Mouse (Mus musculus) cerebellum, adult 9-10 months (tissue): Measurements from ENCODE around the gene Serpinb8.

Experiments used
- DNase-seq: peaks from one replicate; pipeline ENCODE4 v3.0.0; 2022

The Serpinb8 gene

DNA sequence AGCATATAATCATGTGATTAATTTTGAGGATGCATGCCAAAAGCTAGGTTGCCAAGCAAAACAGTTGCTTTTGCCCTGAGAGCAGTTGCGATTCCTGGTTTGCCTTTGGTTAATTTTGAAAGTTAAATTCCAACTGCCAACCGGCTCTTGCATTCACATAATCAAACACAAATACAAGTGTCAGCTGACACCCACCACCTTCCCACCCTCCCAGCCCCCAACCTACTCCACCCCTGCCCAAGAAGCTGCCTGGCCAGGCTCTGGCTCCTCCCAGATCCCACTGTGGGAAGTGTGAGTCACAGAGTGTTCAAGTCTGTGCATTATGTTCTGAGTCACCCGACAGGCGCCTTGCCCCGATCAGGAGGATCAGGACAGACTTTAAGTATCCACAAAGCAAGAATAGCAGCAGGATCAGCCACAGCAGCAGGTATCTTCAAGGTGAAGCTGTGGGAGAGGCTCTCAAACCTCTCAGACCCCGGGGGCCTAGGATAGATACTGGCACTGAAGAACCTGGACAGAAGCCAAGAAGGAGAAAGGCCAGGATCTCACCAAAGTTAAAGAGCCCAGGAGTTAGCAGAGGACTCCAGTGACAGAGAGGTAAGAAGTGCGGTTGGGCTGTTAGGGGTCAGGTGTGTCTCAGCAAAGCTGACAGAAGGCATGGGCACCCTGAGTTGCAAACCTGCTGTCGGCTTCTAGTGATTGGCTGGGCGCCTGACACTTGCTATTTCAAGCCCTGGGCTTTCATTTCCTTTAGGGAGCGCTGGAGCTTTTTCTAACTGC, at the start of gene Serpinb8:
Gene Serpinb8 (plus strand): TSS at position 316 of the 780 bp plus-strand sequence.
- peak; percentile 98 for DNase-seq

DNA sequence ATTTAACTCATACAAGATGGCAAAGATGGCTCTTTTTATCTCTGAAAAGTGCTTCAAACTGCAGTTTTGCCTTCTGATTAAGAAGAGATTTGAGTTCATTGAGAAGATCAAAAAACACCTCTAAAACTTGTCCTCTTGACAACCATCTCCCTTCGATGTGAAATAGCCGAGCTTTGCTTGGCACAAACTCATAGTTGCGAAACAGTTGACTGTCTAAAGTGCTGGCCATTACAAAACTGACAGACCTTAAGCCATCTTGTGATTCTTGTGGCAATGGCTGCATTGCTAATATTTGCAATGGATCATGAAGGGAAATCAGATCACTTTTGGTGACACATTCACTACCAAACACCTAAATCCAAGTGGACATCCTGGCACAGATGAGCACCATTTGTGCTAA, 30.3 kb upstream of the Serpinb8 start:
- no peak for DNase-seq

DNA sequence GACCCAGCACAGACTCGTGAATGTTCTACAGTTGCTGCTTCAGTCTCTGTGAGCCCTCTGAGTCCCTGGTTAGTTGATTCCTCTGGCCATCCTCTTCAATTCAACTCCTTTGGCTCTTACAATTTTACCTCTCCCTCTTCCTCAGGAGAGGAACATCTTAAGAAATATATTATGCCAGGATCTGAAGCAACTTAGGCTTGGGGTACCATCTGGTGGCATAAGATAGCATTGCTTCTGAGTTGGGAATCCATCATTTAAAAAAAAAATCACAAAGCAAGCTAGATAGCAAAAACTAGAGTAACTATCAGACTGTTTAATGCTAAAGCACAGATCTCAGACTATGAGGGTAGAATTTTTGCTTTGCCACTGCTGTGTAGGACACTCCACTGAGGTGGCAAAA, 27.7 kb upstream of the Serpinb8 start:
- DNase-seq, result no peak

DNA sequence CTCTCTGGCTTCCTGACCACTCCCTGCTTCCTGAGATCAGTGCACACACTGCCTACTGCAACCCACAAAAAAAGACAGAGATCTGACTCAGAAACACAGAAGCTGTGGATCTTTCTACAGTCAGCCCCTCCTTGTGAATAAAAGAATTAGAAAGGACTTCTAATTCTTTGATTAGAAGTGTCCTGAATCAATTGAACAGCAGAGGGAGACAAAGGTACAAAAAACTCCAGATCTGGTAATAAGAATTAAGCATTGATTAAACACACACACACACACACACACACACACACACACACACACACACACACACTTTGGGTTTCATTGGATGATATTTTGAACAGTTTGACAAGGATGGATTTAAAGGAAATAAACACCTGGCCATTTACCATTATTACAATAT, 24.2 kb upstream of the Serpinb8 start:
- peak; percentile 68 for DNase-seq

DNA sequence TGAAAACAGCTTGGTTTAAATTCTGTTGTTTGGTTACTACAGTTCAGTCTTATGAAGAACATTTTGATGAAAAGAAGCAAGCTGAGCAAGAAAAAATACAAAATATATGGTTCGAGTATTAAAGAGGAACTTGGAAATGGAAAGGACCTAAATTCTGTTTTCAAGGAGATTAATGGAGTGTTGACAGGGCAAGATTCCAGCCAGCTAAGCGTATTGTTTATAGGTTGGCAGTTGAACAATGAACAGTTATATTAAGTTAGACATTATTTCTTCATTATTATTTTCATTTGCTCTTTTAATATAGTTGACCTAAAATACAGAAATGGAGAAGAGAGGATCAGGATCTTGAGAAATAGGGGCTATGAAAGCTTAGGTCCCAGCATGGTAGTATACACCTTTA, 13.7 kb upstream of the Serpinb8 start:
- DNase-seq, result no peak

DNA sequence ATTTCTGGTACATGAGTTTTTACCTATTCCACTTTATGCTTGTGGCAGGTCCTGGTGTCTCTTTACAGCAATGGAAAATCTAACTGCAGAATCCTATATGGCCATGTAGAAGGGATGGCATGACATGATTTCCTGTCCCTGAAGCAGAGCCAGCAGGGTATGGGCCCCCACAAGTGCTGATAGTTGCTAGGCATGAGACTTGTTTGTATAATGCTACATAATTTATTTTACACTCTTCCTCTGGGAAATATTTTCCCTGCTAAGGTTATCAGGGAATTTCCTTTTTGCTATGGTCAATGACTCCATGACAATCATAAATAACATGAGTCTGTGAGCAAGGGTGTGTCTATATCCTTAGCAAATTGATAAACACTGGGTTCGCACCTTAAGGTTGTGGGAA, 12.3 kb upstream of the Serpinb8 start:
- no peak for DNase-seq

DNA sequence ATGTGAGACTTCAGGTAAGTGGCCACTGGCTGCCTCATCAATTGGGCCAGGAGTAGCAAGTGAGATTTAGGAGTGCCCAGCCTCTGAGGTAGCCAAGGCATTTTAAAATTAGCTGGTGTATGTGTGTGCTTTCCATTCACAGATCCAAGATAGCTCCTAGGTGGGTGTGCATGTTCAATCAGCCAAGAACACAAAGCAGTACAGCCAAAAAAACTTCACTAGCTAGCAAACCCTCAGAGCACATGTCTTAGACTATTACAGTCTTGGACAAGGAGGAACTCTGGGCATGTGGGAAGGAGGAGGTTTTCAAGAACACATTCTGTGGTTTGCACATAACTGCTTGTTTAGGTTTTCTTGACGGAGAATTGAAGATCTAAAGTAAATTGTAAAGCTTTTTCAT, 8.6 kb upstream of the Serpinb8 start:
- no peak for DNase-seq

DNA sequence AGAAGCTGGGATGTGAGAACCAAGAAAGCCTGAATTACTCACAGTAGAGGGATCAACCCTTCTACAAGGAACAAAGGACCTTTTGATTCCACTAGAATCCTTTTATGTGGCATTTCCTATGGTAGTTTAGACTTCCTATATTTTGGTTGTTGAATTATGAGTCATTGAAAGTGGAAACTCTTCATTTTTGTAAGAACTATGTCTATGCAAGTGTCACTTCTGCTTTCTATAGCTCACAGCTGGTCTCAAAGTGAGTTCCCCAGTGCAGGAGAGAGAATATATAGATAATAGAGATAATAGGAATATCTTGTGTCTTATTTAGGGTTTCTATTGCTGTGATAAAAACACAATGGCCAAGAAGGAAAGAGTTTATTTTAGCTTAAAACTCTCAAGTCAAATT, 6.9 kb upstream of the Serpinb8 start:
- no peak for DNase-seq

DNA sequence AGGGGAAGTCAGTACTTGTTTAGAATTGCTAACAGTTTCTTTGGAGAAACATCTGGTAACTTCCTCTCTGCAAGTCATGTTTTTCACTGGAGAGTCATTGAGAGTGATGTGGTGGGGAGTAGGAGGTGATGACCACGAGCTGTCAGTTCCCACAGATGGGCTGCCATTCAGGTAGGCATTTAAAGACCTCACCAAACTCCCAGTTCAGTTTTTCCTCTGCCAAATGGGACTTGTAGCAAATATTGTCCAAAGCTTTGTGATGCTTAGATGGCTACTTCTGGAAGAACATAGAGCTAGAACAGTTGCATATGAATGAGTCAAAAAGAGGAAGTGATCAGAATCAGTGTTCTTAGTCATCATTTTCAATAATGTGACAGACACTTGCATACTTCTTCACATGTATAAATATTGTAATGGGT, 5.8 kb upstream of the Serpinb8 start:
- no peak for DNase-seq

DNA sequence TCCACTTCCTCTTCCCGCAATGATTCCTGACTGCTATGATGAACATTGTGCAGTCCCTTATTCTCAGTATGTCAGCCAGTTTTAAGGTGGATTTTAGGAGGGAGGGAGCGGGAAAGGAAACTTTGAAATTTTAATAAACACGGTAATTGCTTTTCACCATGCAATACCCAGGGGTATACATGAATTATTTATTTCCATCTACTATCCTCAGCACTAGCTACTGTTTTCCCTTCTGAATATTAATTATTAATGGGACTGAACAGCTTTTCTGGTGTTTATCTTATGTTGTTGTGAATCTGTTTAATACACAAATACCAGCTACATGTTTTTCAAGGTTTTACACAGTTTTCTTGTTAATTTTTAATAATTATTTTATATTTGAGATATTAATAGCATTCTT, 4.9 kb upstream of the Serpinb8 start:
- no peak for DNase-seq

DNA sequence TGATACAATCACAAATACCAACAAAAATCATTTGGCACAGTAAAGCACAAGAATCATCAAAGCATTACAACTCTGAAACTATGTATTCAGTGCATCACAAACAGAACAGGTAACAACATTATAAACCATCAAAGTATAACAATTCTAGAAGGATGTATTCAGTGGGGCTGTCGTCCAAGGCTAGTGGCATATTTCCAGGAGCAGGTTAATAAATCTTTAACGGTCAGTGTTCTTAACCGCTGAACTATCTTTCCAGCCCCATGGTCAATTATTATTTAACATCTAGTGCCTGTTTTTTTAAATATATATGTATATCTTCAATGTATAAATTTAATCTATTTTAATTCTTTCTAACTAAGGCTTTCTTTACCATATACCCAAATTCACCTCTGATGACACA, 3.6 kb upstream of the Serpinb8 start:
- no peak for DNase-seq

DNA sequence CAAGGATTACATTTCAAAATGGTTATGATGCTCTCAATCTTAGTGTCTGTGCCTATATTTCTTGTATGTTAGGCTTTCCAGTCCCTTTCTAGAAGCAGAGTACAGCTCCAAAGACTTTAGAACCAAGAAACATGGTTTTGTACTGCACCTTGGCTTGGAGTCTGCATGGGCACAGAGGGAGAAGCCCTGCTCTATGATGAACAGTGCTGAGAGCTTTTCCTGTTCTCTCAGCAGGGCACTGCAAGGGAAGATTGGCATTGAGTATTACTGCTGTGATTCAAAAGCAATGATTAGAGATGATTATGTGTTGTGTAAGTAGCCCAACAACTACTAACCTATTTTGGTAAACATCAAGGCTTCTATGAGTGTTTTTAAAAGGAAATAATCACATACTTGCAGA, 1.6 kb upstream of the Serpinb8 start:
- peak; percentile 83 for DNase-seq

DNA sequence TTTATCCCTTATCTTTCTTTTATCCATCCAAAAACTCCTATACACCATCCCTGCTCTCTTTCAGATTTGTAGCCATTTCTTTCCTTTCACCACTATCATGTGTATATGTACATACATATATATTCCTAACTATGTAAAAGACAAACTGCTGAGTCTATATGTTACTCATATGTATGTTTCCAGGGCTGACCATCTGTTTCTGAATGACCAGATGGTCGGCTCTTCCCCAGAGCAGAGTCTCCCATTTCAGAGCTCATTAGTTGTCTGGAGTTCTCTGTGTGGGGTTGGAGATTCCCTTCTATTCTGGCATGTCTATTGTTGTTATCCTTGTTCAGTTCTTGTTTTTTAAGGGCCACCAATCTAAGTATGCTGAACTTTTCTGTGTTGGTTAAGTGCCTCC, 1.2 kb upstream of the Serpinb8 start:
- DNase-seq, result peak; percentile 82

DNA sequence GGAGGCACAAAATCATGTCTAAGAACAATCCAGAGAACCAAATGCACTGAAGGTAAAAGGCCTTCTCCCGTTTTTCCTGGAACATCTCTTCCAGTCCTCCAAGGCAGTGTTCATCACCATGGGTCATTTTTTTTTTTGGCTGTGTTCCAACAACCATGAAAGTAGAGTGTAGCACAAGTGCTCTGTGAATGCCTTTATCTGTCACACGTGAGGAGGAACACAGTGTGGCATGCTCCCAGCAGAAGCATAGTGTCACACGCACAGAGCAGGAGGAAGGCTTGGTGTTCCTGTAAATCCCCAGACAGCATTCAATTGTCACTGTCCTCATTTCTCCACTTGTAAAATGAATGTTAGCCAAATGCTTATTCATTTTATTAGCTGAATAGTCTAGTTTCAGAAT, 2.8 kb downstream of the Serpinb8 start:
- DNase-seq, result no peak

DNA sequence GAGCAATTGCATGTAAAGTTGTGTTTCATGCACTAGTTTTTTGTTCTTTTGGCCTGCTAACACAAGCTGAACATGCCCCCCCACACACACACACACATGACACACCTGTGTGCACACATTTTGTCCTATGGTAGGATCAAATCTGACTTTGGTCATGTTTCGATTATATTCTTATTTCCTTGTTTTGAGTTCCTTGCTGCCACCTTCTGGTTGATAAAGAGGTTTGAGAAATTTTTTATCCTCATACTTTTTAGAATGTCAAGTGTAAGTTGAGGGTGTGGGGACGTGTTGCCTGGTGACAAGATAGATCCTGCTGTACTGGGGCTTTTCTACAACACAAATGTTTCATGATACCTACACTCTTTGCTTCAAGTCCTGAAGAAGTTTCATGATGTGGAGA, 3.7 kb downstream of the Serpinb8 start:
- DNase-seq, result no peak

DNA sequence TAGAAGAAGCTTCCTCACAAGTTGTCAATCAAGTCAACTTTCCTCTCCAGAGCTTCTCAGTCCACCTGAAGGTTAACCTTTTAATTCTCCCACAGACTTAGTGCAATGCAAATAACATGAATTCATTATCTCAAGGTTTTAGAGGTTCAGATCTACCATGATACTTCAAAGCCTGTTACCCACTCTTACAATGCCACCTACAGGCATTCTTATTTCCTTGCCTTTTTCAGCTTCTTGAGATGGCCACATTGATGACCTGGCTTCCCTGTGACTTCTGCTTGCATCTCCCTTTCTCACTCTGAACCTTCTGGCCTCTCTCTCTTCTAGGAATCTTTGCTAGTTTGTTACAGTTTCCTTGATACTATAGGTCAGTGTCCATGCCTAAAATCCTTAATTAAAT, 7.1 kb downstream of the Serpinb8 start:
- DNase-seq, result no peak

DNA sequence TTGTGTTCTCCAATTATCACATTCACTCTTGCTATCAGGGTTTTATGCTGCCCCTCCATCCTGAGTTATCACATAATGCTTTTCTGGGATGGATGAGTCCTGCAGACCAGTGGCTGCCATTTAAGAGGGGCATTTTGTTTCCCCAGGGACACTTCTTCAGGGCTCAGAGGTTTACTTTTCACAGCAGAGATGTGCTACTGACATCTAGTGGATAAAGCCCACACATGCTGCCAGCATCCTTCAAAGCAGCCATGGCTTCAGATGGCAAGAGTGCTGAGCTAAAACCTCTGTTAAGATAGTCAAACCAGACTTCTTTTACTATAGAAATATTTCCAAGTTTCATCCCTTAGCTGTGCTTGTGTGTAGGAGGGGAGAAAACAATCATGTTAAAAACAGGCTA, 8.7 kb downstream of the Serpinb8 start:
- DNase-seq, result no peak

DNA sequence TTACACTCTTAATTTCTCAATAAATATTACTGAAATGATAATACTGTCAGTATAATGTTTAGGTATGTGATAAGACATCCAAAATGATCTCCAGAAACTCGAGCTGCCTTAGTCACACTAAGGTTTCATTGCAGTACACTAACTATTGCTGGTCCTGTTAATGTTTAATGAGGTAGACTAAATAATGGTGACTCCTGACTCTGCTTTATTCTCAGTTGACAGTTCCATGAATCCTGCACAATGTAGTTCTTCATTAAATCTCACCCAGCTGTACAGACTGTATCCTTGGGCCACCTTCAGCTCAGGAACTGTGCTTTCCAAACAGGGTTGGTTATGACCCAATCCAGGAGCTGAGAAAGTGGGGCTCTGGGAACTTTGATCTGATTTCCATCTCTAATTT, 19.1 kb downstream of the Serpinb8 start:
- DNase-seq, result no peak

DNA sequence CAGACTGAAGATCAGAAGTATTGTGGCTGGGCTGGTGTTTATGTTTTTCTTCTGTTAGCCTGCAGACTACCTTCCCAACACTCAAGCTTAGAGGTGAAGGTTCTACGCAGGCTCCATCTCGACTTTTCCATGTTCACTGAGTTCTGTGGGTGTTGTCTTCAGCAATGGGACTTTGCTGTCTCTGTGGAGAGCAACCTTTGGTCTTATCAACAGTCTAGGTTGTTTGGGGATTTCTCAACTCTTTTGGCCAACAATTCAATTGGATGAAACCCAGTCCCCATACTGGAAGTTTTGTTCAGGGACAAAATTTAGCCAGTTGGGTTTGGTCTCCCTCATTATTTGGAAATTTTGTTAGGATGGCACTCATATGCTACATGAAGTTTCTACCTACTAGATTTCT, 24.3 kb downstream of the Serpinb8 start:
- DNase-seq, result no peak

DNA sequence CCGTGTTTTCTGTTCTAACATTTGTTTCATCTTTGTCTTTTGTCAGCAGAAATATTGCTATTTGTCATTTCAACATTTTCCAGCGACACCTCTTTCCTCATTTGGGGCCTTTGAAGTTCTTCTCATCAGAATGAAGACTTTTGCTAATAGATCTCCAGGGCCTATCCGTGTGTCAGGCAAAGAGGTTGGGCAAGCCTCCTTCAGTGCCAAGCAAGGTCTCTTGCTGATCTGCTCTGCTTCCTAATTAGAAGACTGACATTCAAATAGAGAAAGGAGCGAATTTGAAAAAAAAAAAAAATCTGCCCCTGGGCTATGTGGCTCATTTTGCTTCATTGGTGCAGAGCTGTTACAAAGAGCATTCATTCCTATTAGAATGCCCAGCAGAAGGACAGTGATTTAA, 32.2 kb downstream of the Serpinb8 start:
- DNase-seq, result no peak

DNA sequence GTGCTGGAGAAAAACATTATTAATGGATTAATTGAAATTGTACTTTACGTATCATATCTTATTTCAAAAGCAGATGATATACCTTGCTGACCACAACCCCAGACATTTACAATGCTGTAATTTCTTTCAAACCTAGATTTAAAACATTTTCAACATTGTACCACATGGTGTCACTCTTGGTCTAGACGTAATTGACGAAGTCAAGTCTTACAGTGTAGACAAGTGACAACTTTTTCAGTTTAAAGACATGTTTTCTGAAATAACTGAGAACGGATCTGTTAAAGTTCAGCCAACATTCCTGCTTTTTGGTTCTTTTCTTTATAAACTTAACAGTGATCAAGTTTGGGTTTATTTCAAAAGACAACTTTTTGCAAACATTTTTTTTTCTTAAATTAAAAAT, 46.1 kb downstream of the Serpinb8 start:
- peak; percentile 29 for DNase-seq

DNA sequence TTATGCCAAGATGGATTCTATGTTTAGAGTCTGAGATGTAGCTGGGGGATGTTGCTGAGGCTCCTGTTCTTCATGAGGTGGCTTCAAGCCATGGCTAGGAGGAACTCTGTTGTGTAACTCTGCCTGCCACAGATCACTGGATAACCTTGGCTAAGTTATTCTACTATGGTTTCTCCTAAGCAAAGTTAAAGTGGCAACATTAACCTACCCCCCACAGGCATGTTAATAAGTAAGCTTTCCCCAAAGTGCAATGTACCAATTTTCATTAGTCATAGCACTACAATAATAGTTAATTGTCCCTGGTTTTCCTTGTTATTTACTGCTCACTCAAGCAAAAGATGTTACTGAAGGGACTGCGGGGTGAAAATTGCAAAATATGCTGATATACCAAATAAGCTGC, 48.2 kb downstream of the Serpinb8 start:
- DNase-seq, result no peak

DNA sequence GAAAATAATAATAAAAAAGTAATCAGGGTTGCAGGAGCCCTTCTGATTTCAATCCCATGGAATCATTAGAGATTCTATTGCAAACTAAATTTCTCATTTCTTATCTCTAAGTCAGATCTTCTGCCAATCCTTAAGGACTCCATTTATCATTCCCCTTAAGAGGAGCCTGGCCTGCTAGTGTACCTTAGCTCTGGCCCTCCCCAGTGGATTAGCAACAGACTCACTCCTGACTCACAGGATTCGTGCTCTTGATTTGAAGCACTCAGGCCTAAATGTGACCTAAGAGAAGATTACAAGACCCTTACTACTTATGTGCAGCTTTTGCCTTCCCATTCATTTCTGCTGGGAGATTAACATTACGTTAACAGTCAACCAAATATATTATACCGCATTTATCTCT, 48.7 kb downstream of the Serpinb8 start:
- no peak for DNase-seq

DNA sequence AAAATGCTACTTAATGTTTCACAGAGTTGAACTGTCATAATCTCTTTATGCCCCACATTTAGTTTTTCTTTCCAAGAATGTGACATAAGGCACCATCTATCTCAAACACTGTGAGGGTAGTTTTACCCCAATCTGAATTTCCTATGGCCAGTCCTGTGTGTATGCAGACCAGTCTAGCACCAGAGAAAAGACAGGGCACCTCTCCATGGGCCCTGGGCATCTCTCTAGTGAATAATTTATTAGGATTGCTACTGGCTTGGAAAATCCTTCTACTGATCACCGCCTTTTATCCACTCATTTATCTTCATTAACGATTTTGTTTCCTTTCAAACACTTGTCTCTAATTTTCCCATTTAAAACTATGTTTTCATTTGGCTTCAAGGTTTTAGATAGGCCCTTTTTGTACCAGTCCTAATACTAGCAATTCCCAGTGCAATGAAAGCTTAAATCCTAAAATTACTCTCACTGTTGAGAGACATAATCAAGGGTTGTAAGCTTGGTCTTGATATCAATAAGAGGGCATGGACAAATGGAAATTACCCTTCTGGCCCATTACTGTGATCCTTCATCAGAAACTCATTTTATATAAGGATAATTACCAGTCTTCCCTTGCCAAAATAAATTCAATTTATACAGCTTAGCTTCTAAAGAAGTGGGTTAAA, 52.8 kb downstream of the Serpinb8 start:
- no peak for DNase-seq

DNA sequence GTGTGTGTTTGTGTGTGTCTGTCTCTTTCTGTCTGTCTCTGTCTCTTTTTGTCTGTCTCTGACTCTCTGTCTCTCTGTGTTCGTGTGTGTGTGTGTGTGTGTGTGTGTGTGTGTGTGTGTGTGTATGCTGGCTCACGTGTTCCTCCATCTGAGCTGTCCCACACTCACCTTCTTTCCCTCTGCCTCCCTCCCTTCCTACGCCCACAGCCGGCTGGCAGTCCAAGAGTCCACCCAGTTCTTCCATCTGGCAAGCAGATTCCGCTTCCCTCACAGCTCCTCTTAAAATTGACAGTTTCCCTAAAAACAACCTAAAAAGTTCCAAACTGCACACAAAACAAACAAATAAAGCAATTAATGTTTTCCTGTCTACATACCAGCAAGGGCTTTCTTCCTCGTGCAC, 55.3 kb downstream of the Serpinb8 start:
- DNase-seq, result peak; percentile 6
